Mouse (Mus musculus): ENCODE results near the gene Xlr3c. TPM values are rescaled to one million over a fixed set of nuclear protein-coding genes. Genes with fewer than 3 reads are reported as not detected.
"Not testable (repeated sequence)": the region's sequence is repeated elsewhere in the genome, so short reads cannot be mapped to it uniquely, and the experiment has no call there.

Xlr3c gene
- polyA plus RNA-seq (2012; rRNA removed) = not detected in 2 replicates

DNA sequence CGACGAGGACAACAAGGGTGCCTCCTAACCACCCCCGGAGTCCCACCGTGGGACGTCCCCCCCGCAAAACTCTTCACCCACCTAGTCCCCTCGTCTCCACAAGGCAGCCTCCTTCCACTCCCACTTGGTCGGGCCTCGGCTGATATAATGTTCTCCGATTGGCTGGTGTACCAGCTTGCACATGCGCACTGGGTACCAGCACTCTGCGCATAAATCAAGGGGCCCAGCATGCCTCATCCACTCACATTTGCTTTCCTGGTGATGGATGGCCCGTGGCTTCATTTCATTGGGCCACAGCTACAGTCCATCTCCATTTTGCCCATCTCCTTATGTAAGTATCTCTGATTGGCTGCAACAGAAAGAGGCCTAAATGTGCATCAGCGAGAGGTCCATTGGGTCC, at the start of gene Xlr3c:
Gene Xlr3c, minus strand, starts transcription at position 121 of the 400 bp plus-strand sequence.
- DNase-seq; H3K36me3 ChIP-seq (ENCODE audit: control insufficient read depth, insufficient read depth, low read length); H3K4me1 ChIP-seq (ENCODE audit: control insufficient read depth, insufficient read depth, low read length); H3K27ac ChIP-seq (ENCODE audit: insufficient read depth, low read depth, low read length); H3K4me3 ChIP-seq (ENCODE audit: insufficient read depth, low read depth, low read length); H3K27me3 ChIP-seq (replicated peaks; ENCODE audit: control insufficient read depth, insufficient read depth, low read length): not testable (repeated sequence)
- 91% methylated on average over 14 of the region's 14 CpGs for WGBS

DNA sequence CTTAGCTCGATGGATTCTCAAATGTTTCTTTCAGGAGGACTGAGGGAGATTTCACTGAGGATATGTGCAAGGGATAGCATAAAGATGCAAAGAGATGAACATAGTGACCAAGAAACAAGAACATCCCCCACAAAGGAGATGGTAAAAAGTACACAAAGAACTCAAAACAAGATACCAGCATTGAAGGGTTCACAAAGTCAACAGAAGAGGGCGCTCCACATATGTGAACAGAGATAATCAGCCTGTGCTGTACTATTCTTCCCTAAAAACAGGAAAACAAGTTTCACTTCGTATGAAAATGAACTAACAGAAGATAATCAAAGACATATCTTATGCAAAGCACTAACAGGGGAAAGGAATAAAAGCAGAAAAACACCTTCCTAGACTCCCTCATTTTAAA, 47.3 kb upstream of the Xlr3c start:
- TF ChIP-seq CTCF (conservative IDR thresholded peaks at IDR 0.05; ENCODE audit: insufficient read depth, insufficient read length, low read depth, low read length) (no peak), POLR2A (IDR thresholded peaks at IDR 0.05; ENCODE audit: low read depth, low read length) (no peak)
- DNase-seq = peak; percentile 28
- no peaks in the 10 kb centered on the region for H3K4me1 ChIP-seq (ENCODE audit: control insufficient read depth, insufficient read depth, low read length)
- WGBS = 27% methylated on average over 3 of the region's 3 CpGs
- H3K36me3 ChIP-seq (ENCODE audit: control insufficient read depth, insufficient read depth, low read length) = no peaks in the 10 kb centered on the region
- no peak overlapping the region for H3K4me3 ChIP-seq (ENCODE audit: insufficient read depth, low read depth, low read length)
- H3K27me3 ChIP-seq (replicated peaks; ENCODE audit: control insufficient read depth, insufficient read depth, low read length) = no peaks in the 10 kb centered on the region
- no peak overlapping the region for H3K27ac ChIP-seq (ENCODE audit: insufficient read depth, low read depth, low read length)

DNA sequence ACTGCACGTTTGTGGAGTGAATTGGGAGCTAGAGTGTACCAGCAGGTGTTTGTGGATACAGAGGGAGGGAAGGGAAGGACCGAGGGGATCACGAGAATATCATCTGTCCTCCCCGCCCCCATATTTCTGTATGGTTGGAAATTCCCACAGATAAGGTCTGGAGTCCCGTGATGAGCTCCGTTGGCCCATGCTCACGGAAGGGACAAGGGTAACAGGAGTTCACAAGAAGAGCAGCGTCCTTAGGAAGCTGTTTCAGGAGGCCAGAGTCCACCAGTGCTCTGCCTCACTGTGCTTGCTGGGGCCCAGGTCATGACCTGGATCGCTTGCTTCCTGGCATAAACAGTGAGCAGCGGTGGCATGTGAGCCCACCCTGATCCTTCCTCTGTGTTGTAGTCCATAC, 30.6 kb upstream of the Xlr3c start:
- not testable (repeated sequence) for H3K4me1 ChIP-seq (ENCODE audit: control insufficient read depth, insufficient read depth, low read length); H3K36me3 ChIP-seq (ENCODE audit: control insufficient read depth, insufficient read depth, low read length); H3K27ac ChIP-seq (ENCODE audit: insufficient read depth, low read depth, low read length); H3K27me3 ChIP-seq (replicated peaks; ENCODE audit: control insufficient read depth, insufficient read depth, low read length); H3K4me3 ChIP-seq (ENCODE audit: insufficient read depth, low read depth, low read length)
- DNase-seq = peak; percentile 36
- 26% methylated on average over 7 of the region's 10 CpGs for WGBS

DNA sequence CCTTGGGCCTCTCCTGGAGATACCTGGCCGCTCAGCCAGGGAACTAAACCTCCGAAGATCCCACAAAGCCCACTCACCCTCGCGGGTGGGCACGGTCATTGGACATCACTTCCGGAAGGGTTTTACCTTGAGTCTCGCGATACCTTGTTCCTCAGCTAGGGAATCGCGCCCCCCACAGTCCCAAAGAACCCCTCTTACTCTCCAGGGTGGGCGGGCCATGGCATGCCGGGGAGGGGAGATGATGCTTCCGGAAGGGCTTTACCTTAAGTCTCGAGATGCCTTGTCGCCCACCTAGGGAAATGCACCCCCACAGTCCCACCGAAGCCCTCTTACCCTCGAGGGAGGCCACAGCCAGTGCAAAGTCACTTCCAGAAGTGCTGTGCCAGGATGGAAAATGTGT, 27.7 kb upstream of the Xlr3c start, which contains the start of the genes Xlr5a and Xlr5c:
Gene Xlr5a, minus strand, starts transcription at position 101 of the 400 bp plus-strand sequence.
Gene Xlr5c, minus strand, starts transcription at position 101 of the 400 bp plus-strand sequence.
- not testable (repeated sequence) for DNase-seq; H3K4me1 ChIP-seq (ENCODE audit: control insufficient read depth, insufficient read depth, low read length); H3K27ac ChIP-seq (ENCODE audit: insufficient read depth, low read depth, low read length); H3K4me3 ChIP-seq (ENCODE audit: insufficient read depth, low read depth, low read length); H3K27me3 ChIP-seq (replicated peaks; ENCODE audit: control insufficient read depth, insufficient read depth, low read length); H3K36me3 ChIP-seq (ENCODE audit: control insufficient read depth, insufficient read depth, low read length)
- WGBS = 95% methylated on average over 11 of the region's 17 CpGs

DNA sequence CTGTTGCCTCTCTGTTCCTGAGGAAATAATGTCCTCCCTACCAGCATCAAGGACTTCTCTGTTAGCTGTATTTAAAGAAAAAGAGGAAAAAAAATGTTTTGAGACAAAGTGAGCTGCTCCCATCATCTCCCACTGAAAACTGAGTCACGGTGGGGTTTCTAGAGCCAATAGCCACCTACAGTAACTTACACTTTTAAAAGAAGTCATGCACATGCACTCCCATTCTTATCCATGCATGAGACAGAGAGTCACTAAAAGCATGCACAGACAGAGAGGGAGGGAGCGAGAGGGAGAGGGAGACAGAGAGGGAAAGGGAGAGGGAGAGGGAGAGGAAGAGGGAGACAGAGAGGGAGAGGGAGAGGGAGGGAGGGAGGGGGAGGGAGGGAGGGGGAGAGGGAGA, 2.8 kb downstream of the Xlr3c start:
- not testable (repeated sequence) for DNase-seq; H3K36me3 ChIP-seq (ENCODE audit: control insufficient read depth, insufficient read depth, low read length); H3K27ac ChIP-seq (ENCODE audit: insufficient read depth, low read depth, low read length); H3K4me1 ChIP-seq (ENCODE audit: control insufficient read depth, insufficient read depth, low read length); H3K4me3 ChIP-seq (ENCODE audit: insufficient read depth, low read depth, low read length); H3K27me3 ChIP-seq (replicated peaks; ENCODE audit: control insufficient read depth, insufficient read depth, low read length)
- 69% methylated on average over 1 of the region's 2 CpGs for WGBS

DNA sequence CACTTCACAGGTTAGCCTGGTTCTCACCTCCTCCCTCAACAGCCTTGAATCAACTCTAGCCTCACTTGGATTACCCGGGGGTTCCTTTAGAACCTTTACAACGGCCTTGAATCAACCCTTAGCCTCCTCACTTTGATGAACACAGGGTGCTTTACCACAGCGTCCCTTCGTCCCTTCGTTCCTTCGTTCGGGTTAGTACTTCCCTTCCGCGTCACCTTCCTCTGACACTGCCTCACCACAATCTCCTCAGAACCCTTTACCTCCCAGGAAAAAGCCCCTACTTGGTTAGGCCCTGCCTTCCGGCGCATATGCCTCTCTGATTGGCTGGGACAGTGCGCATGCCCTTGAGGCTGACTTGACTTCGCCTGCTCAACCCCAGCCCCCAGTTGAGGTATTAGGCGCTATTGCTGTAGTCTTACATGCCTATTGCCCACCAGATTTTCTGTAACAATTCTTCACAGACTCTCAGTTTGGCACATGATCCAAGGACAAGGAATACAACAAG, 22.3 kb downstream of the Xlr3c start, which contains the start of gene Xlr4c:
Gene Xlr4c, minus strand, starts transcription at position 310 of the 505 bp plus-strand sequence.
- 82% methylated on average over 14 of the region's 14 CpGs for WGBS
- not testable (repeated sequence) for H3K27ac ChIP-seq (ENCODE audit: insufficient read depth, low read depth, low read length); DNase-seq; H3K27me3 ChIP-seq (replicated peaks; ENCODE audit: control insufficient read depth, insufficient read depth, low read length); H3K4me3 ChIP-seq (ENCODE audit: insufficient read depth, low read depth, low read length); H3K4me1 ChIP-seq (ENCODE audit: control insufficient read depth, insufficient read depth, low read length); H3K36me3 ChIP-seq (ENCODE audit: control insufficient read depth, insufficient read depth, low read length)

DNA sequence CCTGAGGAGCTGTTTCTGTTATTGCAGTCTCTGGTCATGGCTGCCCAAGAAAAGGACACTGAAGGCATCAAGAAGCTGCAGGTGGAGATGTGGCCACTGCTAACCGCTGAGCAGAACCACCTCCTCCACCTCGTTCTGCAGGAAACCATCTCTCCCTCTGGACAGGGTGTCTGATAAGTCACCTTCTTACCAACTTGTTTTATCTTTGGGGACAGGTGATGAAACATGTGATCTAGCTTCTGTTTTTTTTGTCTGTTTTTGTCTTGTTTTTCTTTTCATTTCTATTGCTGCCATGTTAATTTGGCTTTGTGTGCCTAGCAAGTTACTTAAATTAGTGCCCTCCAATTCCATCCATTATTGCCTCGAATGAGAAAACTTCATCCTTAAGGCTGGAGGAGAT, 35.9 kb downstream of the Xlr3c start:
- no peak overlapping the region for H3K27ac ChIP-seq (ENCODE audit: insufficient read depth, low read depth, low read length)
- no peaks in the 10 kb centered on the region for H3K36me3 ChIP-seq (ENCODE audit: control insufficient read depth, insufficient read depth, low read length)
- no peak for DNase-seq

DNA sequence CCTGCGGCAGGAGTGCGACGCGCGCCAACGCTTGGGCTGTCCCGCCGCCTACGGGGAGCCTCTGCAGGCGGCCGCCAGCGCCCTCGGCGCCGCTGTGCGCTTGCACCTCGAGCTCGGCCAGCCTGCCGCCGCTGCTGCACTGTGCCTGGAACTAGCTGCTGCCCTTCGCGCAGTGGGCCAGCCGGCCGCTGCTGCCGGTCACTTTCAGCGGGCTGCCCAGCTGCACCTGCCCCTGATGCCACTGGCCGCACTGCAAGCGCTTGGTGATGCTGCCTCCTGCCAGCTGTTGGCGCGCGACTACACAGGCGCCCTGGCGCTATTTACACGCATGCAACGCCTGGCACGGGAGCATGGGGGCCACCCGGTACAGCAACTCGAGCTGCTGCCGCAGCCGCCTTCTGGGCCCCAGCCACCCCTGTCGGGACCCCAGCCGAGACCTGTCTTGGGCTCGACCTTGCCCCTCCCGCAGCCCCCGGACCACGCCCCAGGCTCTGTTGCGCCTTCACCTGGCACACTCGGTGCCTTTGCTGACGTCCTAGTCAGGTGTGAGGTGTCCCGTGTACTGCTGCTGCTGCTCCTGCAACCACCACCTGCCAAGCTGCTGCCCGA, 36.5 kb downstream of the Xlr3c start:
- peak overlapping the region; percentile 97 for H3K27ac ChIP-seq (ENCODE audit: insufficient read depth, low read depth, low read length)
- DNase-seq = peak; percentile 66
- H3K4me1 ChIP-seq (ENCODE audit: control insufficient read depth, insufficient read depth, low read length) = no peaks in the 10 kb centered on the region
- peak overlapping the region; percentile 76 for H3K4me3 ChIP-seq (ENCODE audit: insufficient read depth, low read depth, low read length)
- H3K27me3 ChIP-seq (replicated peaks; ENCODE audit: control insufficient read depth, insufficient read depth, low read length) = no peaks in the 10 kb centered on the region
- under 1% methylated on average over 49 of the region's 51 CpGs for WGBS
- TF ChIP-seq POLR2A (IDR thresholded peaks at IDR 0.05; ENCODE audit: low read depth, low read length) (no peak), CTCF (conservative IDR thresholded peaks at IDR 0.05; ENCODE audit: insufficient read depth, insufficient read length, low read depth, low read length) (no peak)
- H3K36me3 ChIP-seq (ENCODE audit: control insufficient read depth, insufficient read depth, low read length) = no peaks in the 10 kb centered on the region

More for the DNA sequence above, 35.9 kb downstream of the Xlr3c start:
- TF ChIP-seq CTCF (conservative IDR thresholded peaks at IDR 0.05; ENCODE audit: insufficient read depth, insufficient read length, low read depth, low read length) (no peak), POLR2A (IDR thresholded peaks at IDR 0.05; ENCODE audit: low read depth, low read length) (no peak)
- Histone ChIP-seq H3K4me1 (ENCODE audit: control insufficient read depth, insufficient read depth, low read length) (no peaks in the 10 kb centered on the region), H3K27me3 (replicated peaks; ENCODE audit: control insufficient read depth, insufficient read depth, low read length) (no peaks in the 10 kb centered on the region), H3K4me3 (ENCODE audit: insufficient read depth, low read depth, low read length) (peak overlapping the region; percentile 76)
- 28% methylated on average over 3 of the region's 3 CpGs for WGBS

All from kidney, adult 2 months (tissue).